Mouse (Mus musculus) ES-Bruce4 (cell line): Measurements from ENCODE around the gene Lhfpl3.

Experiments
- EP300 ChIP-seq: IDR thresholded peaks from 2 replicates; pipeline ENCODE4 v1.6.1; 2011; ENCODE audit warnings: low read depth, low read length; ENCODE audit not compliant: insufficient read depth
- POLR2A ChIP-seq: IDR thresholded peaks from one replicate; pipeline ENCODE4 v1.8.1; 2011; ENCODE audit warnings: low read length; ENCODE audit not compliant: insufficient read depth

DNA sequence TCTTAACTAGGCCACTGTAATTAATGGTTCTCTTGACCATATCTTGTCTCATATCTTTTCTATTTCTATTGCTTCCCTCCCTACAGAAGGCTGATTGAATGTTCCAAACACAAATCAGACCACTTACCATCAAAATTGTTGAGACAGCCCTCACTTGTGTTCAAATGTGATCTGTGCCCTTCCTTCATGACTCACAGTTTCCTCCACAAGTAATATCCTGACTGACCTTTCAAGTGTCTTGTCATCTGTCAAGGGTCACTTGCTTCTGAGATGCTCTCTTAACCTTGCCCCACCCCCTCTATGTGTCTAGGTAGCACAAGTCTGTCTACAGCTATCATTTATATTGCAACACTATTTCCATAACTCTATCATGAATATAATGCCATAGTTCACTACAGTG is 154.1 kb downstream of the Lhfpl3 start:
- no peak for TF ChIP-seq POLR2A
- no peak for TF ChIP-seq EP300
